Mouse (Mus musculus) C2C12 (cell line): ENCODE data around the gene Klhl7. TPM values are rescaled to one million over a fixed set of nuclear protein-coding genes. Genes with fewer than 3 reads are reported as not detected.

Experiments used
- H3K27me3 ChIP-seq: one replicate; pipeline ENCODE4 v1.6.1; 2011; ENCODE audit not compliant: control insufficient read depth, insufficient read depth, insufficient read length
- H3K36me3 ChIP-seq: one replicate; pipeline ENCODE4 v1.6.1; 2011; ENCODE audit not compliant: control insufficient read depth, insufficient read depth
- H3K4me3 ChIP-seq: one replicate; pipeline ENCODE4 v1.5.1; 2011; ENCODE audit warnings: mild to moderate bottlenecking, control low read depth; ENCODE audit not compliant: poor library complexity, insufficient read depth, severe bottlenecking
- H3K79me2 ChIP-seq: one replicate; pipeline ENCODE4 v1.6.1; 2011; ENCODE audit not compliant: control insufficient read depth, insufficient read depth
- H3K79me3 ChIP-seq: one replicate; pipeline ENCODE4 v1.6.1; 2011; ENCODE audit warnings: low read depth, control low read depth
- H3ac ChIP-seq: one replicate; pipeline ENCODE3; 2011; ENCODE audit warnings: low read depth; ENCODE audit not compliant: control insufficient read depth, insufficient read length
- CEBPB ChIP-seq: IDR thresholded peaks from one replicate; pipeline ENCODE4 v1.6.1; 2011; ENCODE audit warnings: low read depth, mild to moderate bottlenecking, control low read depth, moderate library complexity
- CTCF ChIP-seq: IDR thresholded peaks from one replicate; pipeline ENCODE4 v1.5.1; 2011; ENCODE audit not compliant: control insufficient read depth, insufficient read depth, insufficient read length
- FOSL1 ChIP-seq: IDR thresholded peaks from one replicate; pipeline ENCODE4 v1.8.0; 2011; ENCODE audit warnings: mild to moderate bottlenecking, low read length; ENCODE audit not compliant: poor library complexity, insufficient read depth, severe bottlenecking
- MAX ChIP-seq: IDR thresholded peaks from one replicate; pipeline ENCODE4 v1.6.1; 2011; ENCODE audit warnings: mild to moderate bottlenecking, control low read depth
- MYOD1 ChIP-seq: IDR thresholded peaks from one replicate; pipeline ENCODE4 v1.6.1; 2011; ENCODE audit warnings: low read depth; ENCODE audit not compliant: control insufficient read depth, insufficient read length
- MYOG ChIP-seq: IDR thresholded peaks from one replicate; pipeline ENCODE4 v1.6.1; 2011; ENCODE audit not compliant: control insufficient read depth, insufficient read length; ENCODE audit errors: extremely low read depth
- USF1 ChIP-seq: IDR thresholded peaks from one replicate; pipeline ENCODE4 v1.6.1; 2011; ENCODE audit warnings: low read depth, mild to moderate bottlenecking, control low read depth, moderate library complexity
- polyA plus RNA-seq: library from polyadenylated mRNA; unstranded; fragments of >200 nt; fragmentation: generic; extraction: Trizol; gene quantifications from one replicate; pipeline ENCODE4 v1.2.1, GENCODE M21; 2012; ENCODE audit warnings: missing spikeins

Klhl7 gene
- polyA plus RNA-seq, 1 experiment, result 3.6 TPM

DNA sequence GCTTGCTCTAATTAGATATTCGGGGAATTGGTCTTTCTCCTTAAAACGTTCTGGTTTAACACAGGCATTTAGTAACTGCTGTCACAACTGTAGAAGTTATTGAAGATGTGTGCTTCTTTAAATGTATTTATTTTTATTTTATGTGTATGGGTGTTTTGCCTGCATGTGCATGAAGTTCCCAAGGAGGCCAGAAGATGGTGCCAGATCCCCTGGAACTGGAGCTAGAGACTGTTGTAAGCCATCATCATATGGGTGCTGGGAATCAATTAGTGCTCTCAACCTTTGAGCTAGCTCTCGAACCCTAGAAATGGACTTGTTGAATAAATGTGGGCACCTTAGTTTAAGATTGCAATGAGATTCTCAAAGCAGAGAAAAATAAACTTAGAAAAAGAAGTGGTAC lies 42.8 kb upstream of the Klhl7 start:
- Histone ChIP-seq H3ac (no peak overlapping the region), H3K79me2 (no peaks in the 10 kb centered on the region), H3K4me3 (no peak overlapping the region), H3K27me3 (no peaks in the 10 kb centered on the region), H3K79me3 (no peaks in the 10 kb centered on the region), H3K36me3 (no peaks in the 10 kb centered on the region)
- TF ChIP-seq MYOG (no peak), CTCF (no peak), MYOD1 (no peak), CEBPB (no peak), MAX (no peak), USF1 (no peak), FOSL1 (no peak)

DNA sequence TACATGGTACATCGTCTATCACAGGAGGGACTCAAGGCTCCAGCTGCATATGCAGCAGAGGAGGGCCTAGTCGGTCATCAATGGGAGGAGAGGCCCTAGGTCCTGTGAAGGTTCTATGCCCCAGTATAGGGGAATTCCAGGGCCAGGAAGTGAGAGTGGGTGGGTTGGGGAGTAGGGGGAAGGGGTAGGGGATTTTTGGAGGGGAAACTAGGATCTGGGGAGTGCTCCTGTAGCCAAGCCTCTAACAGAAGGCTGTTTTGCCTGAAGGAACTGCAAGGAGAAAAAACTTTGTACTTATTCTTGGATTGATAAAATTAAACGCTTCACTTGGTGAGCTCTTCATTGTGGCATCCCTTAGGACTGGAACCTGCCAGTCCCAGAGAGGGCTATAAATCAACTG lies 39.5 kb upstream of the Klhl7 start:
- H3K27me3 ChIP-seq, result no peaks in the 10 kb centered on the region
- H3K36me3 ChIP-seq, result no peaks in the 10 kb centered on the region
- no peak overlapping the region for H3K4me3 ChIP-seq
- no peaks in the 10 kb centered on the region for H3K79me2 ChIP-seq
- no peaks in the 10 kb centered on the region for H3K79me3 ChIP-seq
- H3ac ChIP-seq, result no peak overlapping the region
- TF ChIP-seq CEBPB, result no peak
- TF ChIP-seq CTCF, result no peak
- TF ChIP-seq MYOG, result no peak
- no peak for TF ChIP-seq FOSL1
- TF ChIP-seq MYOD1, result no peak
- no peak for TF ChIP-seq USF1
- TF ChIP-seq MAX, result no peak

- Histone ChIP-seq H3K36me3 (no peaks in the 10 kb centered on the region), H3K79me3 (no peaks in the 10 kb centered on the region), H3K79me2 (no peaks in the 10 kb centered on the region), H3ac (no peak overlapping the region), H3K27me3 (no peaks in the 10 kb centered on the region), H3K4me3 (no peak overlapping the region)
- TF ChIP-seq MYOD1 (peak; percentile 51), USF1 (no peak)
Measured at GRCm38 (mm10) chr5:24063034-24063433, 37.4 kb upstream of the Klhl7 start.

DNA sequence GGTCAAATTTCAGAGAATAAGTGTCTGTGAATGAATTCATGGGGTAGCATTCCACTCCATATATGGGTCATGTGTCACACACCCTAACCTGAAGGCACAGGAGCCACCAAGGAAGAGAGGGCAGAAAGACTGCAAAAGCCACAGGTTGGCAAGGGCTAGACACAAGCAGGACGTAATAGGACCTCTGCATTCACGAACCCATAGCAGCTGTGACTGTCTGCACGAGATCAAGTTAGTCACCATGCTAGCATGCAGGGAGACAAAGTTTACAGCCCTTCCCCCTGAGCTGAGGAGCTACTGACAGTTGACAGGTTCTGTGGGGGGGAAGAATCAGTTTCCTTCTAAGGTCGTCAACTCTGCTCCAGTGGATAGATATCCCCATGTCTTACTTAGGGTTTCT lies 36.9 kb upstream of the Klhl7 start:
- no peak overlapping the region for H3K4me3 ChIP-seq
- TF ChIP-seq MYOG, result no peak
- no peak for TF ChIP-seq CTCF
- no peak for TF ChIP-seq MAX
- peak; percentile 59 for TF ChIP-seq MYOD1
- TF ChIP-seq USF1, result no peak
- TF ChIP-seq CEBPB, result no peak
- TF ChIP-seq FOSL1, result no peak
- H3K27me3 ChIP-seq, result no peaks in the 10 kb centered on the region
- no peak overlapping the region for H3ac ChIP-seq
- no peaks in the 10 kb centered on the region for H3K36me3 ChIP-seq
- H3K79me3 ChIP-seq, result no peaks in the 10 kb centered on the region
- H3K79me2 ChIP-seq, result no peaks in the 10 kb centered on the region

DNA sequence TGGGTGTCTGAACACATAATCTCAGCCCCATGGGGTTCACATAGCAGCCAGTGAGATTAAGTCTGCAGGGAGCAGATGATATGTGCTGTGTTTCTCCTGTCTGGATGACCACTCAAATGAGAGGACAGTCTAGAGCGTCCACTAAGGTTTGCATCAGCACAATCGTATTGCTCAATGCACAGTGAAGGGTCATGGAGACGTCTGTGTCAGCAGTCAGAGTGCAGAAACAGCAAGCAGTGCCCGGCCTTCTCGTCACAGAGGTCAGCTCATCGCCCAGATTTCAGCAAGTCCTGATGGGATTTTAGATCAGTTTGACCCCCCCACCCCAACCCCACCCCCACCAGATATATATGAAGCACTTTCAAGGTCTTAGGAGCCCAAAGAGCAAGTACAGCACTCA lies 31.4 kb upstream of the Klhl7 start:
- Histone ChIP-seq H3K79me2 (no peaks in the 10 kb centered on the region), H3K79me3 (no peaks in the 10 kb centered on the region), H3ac (no peak overlapping the region), H3K27me3 (no peaks in the 10 kb centered on the region), H3K36me3 (no peaks in the 10 kb centered on the region), H3K4me3 (no peak overlapping the region)
- TF ChIP-seq MYOG (no peak), MAX (no peak), MYOD1 (no peak), USF1 (no peak), CEBPB (no peak), FOSL1 (no peak), CTCF (no peak)

DNA sequence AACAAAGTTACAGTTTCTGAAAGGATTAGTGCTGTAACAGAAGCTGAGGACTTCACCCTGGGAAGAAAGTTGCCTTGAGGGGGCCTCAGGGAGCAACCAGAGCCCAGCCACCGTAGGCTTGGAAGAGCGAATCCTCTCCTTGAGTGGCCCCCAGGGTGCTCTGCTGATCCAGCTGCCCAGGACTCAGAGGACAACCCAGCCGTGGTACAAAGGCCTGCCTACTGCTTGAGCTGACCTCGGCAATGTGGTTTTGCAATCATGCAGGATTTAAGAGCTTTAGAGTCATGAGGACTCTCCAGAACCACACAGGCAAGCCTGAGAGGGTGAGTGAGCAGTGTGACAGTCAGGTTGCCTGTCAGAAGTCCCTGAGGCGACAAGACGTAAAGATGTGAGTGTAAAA lies 28.4 kb upstream of the Klhl7 start:
- Histone ChIP-seq H3K4me3 (no peak overlapping the region), H3K79me3 (no peaks in the 10 kb centered on the region), H3K27me3 (no peaks in the 10 kb centered on the region), H3ac (no peak overlapping the region), H3K36me3 (no peaks in the 10 kb centered on the region), H3K79me2 (no peaks in the 10 kb centered on the region)
- TF ChIP-seq MAX, result no peak
- no peak for TF ChIP-seq USF1
- no peak for TF ChIP-seq MYOG
- TF ChIP-seq MYOD1, result no peak
- TF ChIP-seq FOSL1, result no peak
- no peak for TF ChIP-seq CTCF
- no peak for TF ChIP-seq CEBPB
